Mouse (Mus musculus) urinary bladder, adult 18-20 months (tissue): Measurements from ENCODE around the gene Pla2g3.

Experiments used
- DNase-seq, 2 experiments: peaks; one replicate each; pipeline ENCODE4 v3.0.0; 2022; ENCODE audit warnings: low spot score in 2 of 2, mixed read lengths in 2 of 2

The Pla2g3 gene

GRCm38 (mm10) chr11:3487952-3488570 is at the start of gene Pla2g3:
Gene Pla2g3 (plus strand): TSS chr11:3488284.
- DNase-seq = no peak

- DNase-seq = no peak
Observed at GRCm38 (mm10) chr11:3441696-3442443, 46.2 kb upstream of the Pla2g3 start.

- DNase-seq = no peak
Observed at GRCm38 (mm10) chr11:3442677-3443076, 45.4 kb upstream of the Pla2g3 start.

- DNase-seq = no peak
Observed at GRCm38 (mm10) chr11:3443091-3443490, 45.0 kb upstream of the Pla2g3 start.

- no peak for DNase-seq
Observed at GRCm38 (mm10) chr11:3444875-3445274, 43.2 kb upstream of the Pla2g3 start.

GRCm38 (mm10) chr11:3451701-3452163 is 36.4 kb upstream of the Pla2g3 start:
- DNase-seq = peak in 1 of 2 experiments; percentile 37

- DNase-seq = peak; percentile 84 to 93
Observed at GRCm38 (mm10) chr11:3452167-3452639, 35.9 kb upstream of the Pla2g3 start, which contains the start of gene Rnf185. Gene Rnf185 (minus strand): TSS chr11:3452363.

- DNase-seq = no peak
Observed at GRCm38 (mm10) chr11:3452769-3453168, 35.3 kb upstream of the Pla2g3 start.

GRCm38 (mm10) chr11:3453467-3453866 is 34.6 kb upstream of the Pla2g3 start:
- peak in 1 of 2 experiments; percentile 7 for DNase-seq

GRCm38 (mm10) chr11:3454506-3454905 is 33.6 kb upstream of the Pla2g3 start:
- DNase-seq = no peak

- peak; percentile 28 to 41 for DNase-seq
Observed at GRCm38 (mm10) chr11:3456354-3456753, 31.7 kb upstream of the Pla2g3 start.

GRCm38 (mm10) chr11:3458428-3459104 is 29.5 kb upstream of the Pla2g3 start:
- no peak for DNase-seq

GRCm38 (mm10) chr11:3459105-3459468 is 29.0 kb upstream of the Pla2g3 start:
- no peak for DNase-seq

GRCm38 (mm10) chr11:3462846-3463245 is 25.2 kb upstream of the Pla2g3 start:
- DNase-seq = no peak

GRCm38 (mm10) chr11:3471448-3471850 is 16.6 kb upstream of the Pla2g3 start:
- no peak for DNase-seq

- peak; percentile 66 to 73 for DNase-seq
Observed at GRCm38 (mm10) chr11:3472484-3472883, 15.6 kb upstream of the Pla2g3 start.

GRCm38 (mm10) chr11:3474480-3475115 is 13.5 kb upstream of the Pla2g3 start:
- DNase-seq = no peak

- no peak for DNase-seq
Observed at GRCm38 (mm10) chr11:3475489-3475888, 12.6 kb upstream of the Pla2g3 start.

- DNase-seq = no peak
Observed at GRCm38 (mm10) chr11:3483980-3484642, 4.0 kb upstream of the Pla2g3 start.

GRCm38 (mm10) chr11:3486349-3486748 is 1.7 kb upstream of the Pla2g3 start:
- DNase-seq = no peak

- DNase-seq = no peak
Observed at GRCm38 (mm10) chr11:3489036-3489435, 952 bp downstream of the Pla2g3 start.
